Mouse (Mus musculus) kidney, adult 2 months (tissue): ENCODE measurements around the gene Slc35b4.

Experiments
- CTCF ChIP-seq: fragments of 200-500 bp; conservative IDR thresholded peaks from 2 replicates; pipeline ENCODE4 v1.5.1; 2011; ENCODE audit warnings: low read depth, mild to moderate bottlenecking, control low read depth, low read length, moderate library complexity, mixed read lengths; ENCODE audit not compliant: insufficient read depth, insufficient read length
- POLR2A ChIP-seq: fragments of 200-500 bp; IDR thresholded peaks from one replicate; pipeline ENCODE4 v1.6.1; 2011; ENCODE audit warnings: low read depth, low read length, control low read depth

DNA sequence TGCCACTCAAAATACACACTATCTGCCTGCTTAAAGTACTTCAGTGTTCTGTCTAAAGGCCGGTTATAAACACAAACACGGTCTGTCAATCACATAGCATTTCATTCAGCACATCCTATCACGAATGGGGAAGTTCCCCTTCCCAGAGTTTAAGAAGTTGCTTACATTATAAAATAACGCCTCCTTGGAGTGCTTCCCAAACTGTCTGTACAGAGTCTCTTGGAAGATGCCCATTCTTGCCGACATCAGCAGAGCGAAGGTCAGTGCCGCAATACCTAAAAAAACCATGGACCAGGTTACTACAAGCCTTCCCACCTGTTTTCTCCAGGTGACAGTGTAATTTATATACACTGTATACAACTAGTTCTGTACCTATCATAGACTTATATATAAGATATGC, 15.4 kb downstream of the Slc35b4 start:
- no peak for TF ChIP-seq CTCF
- TF ChIP-seq POLR2A = no peak
